Comparison of ENCODE assay signal across 8 mouse cellular contexts in genomic region chr2:27426855-27427457, GRCm38 (mm10). TPM values are rescaled to one million over a fixed set of nuclear protein-coding genes. Genes with fewer than 3 reads are reported as not detected.
DNase-seq lines count a peak whose midpoint lies in the region; ATAC-seq and TF ChIP-seq lines count a peak whose summit lies in the region.

TSS of gene Vav2 (minus strand) at chr2:27427033.

- H3K27me3 ChIP-seq in embryonic facial prominence, embryonic 10.5 days (replicated peaks; ENCODE audit: low read depth, poor library complexity, severe bottlenecking) = no peaks in the 10 kb centered on the region
- no peaks in the 10 kb centered on the region for H3K27me3 ChIP-seq in intestine, postnatal 0 days (replicated peaks; ENCODE audit: control insufficient read depth, insufficient read depth, low read length)
- no peaks in the 10 kb centered on the region for H3K27me3 ChIP-seq in limb, embryonic 11.5 days (ENCODE audit: control insufficient read depth, insufficient read depth, low read length)
- H3K27me3 ChIP-seq in midbrain, embryonic 13.5 days = no peaks in the 10 kb centered on the region
- no peaks in the 10 kb centered on the region for H3K27me3 ChIP-seq in small intestine, adult 2 months (ENCODE audit: control insufficient read depth, insufficient read depth, low read length)

- ATAC-seq in intestine, postnatal 0 days = peak; percentile 94
- ATAC-seq in limb, embryonic 11.5 days (ENCODE audit: insufficient number of reproducible peaks, low FRiP score, low TSS enrichment, low read depth) = peak; percentile 84
- ATAC-seq in midbrain, embryonic 13.5 days = peak; percentile 82

- peak; percentile 19; the same call in 1 of the 2 replicates for TF ChIP-seq CTCF in intestine, postnatal 0 days (IDR thresholded peaks at IDR 0.05; ENCODE audit: low read depth)
- TF ChIP-seq CTCF in small intestine, adult 2 months (IDR thresholded peaks at IDR 0.05; ENCODE audit: extremely low read depth, insufficient read length, insufficient replicate concordance, low read depth, low read length) = no peak

- H3K4me2 ChIP-seq in intestine, postnatal 0 days (replicated peaks; ENCODE audit: low read depth) = peak within 1 kb of the TSS; percentile 99
- H3K4me2 ChIP-seq in limb, embryonic 11.5 days (ENCODE audit: low read depth, severe bottlenecking) = peak within 1 kb of the TSS; percentile 99
- H3K4me2 ChIP-seq in midbrain, embryonic 13.5 days (replicated peaks) = peak within 1 kb of the TSS; percentile 78

- H3K4me3 ChIP-seq in embryonic facial prominence, embryonic 10.5 days = peak within 1 kb of the TSS; percentile 94
- H3K4me3 ChIP-seq in intestine, postnatal 0 days (ENCODE audit: low read depth, low read length) = peak within 1 kb of the TSS; percentile 83
- H3K4me3 ChIP-seq in limb, embryonic 11.5 days (ENCODE audit: low read depth, low read length) = peak within 1 kb of the TSS; percentile 79
- H3K4me3 ChIP-seq in midbrain, embryonic 13.5 days (replicated peaks) = peak within 1 kb of the TSS; percentile 86
- H3K4me3 ChIP-seq in small intestine, adult 2 months (ENCODE audit: low read depth, low read length) = peak within 1 kb of the TSS; percentile 76

- peaks cover 15% of the 10 kb centered on the region for H3K36me3 ChIP-seq in embryonic facial prominence, embryonic 10.5 days (replicated peaks)
- H3K36me3 ChIP-seq in intestine, postnatal 0 days (ENCODE audit: control insufficient read depth, insufficient read depth) = no peaks in the 10 kb centered on the region
- H3K36me3 ChIP-seq in limb, embryonic 11.5 days (ENCODE audit: control insufficient read depth, insufficient read depth, low read length) = no peaks in the 10 kb centered on the region
- no peaks in the 10 kb centered on the region for H3K36me3 ChIP-seq in midbrain, embryonic 13.5 days
- H3K36me3 ChIP-seq in small intestine, adult 2 months (ENCODE audit: control insufficient read depth, insufficient read depth, low read length) = no peaks in the 10 kb centered on the region

- H3K9ac ChIP-seq in intestine, postnatal 0 days (ENCODE audit: low read depth, low read length) = peak within 1 kb of the TSS; percentile 77
- peak within 1 kb of the TSS; percentile 81 for H3K9ac ChIP-seq in limb, embryonic 11.5 days (ENCODE audit: low read length)
- H3K9ac ChIP-seq in midbrain, embryonic 13.5 days (replicated peaks) = peak within 1 kb of the TSS; percentile 96

- peak; percentile 62; the same call in 1 of the 2 replicates for TF ChIP-seq POLR2A in small intestine, adult 2 months (IDR thresholded peaks at IDR 0.05; ENCODE audit: low read depth, low read length)

- 1% methylated on average over 58 of the region's 58 CpGs for WGBS in embryonic facial prominence, embryonic 10.5 days
- WGBS in intestine, postnatal 0 days = 1% methylated on average over 57 of the region's 58 CpGs
- WGBS in limb, embryonic 11.5 days = under 1% methylated on average over 58 of the region's 58 CpGs
- under 1% methylated on average over 57 of the region's 58 CpGs for WGBS in midbrain, embryonic 13.5 days
- 2% methylated on average over 58 of the region's 58 CpGs for WGBS in small intestine, adult 2 months

- H3K4me1 ChIP-seq in embryonic facial prominence, embryonic 10.5 days = peaks cover 54% of the 10 kb centered on the region
- H3K4me1 ChIP-seq in intestine, postnatal 0 days (replicated peaks; ENCODE audit: control insufficient read depth, insufficient read depth, low read length) = no peaks in the 10 kb centered on the region
- peaks cover 24% of the 10 kb centered on the region for H3K4me1 ChIP-seq in limb, embryonic 11.5 days (ENCODE audit: control insufficient read depth, insufficient read depth, low read length)
- peaks cover 48% of the 10 kb centered on the region for H3K4me1 ChIP-seq in midbrain, embryonic 13.5 days (replicated peaks)
- peaks cover 19% of the 10 kb centered on the region for H3K4me1 ChIP-seq in small intestine, adult 2 months (ENCODE audit: control insufficient read depth, insufficient read depth, insufficient read length, low read length)

- peak within 1 kb of the TSS; percentile 96 for H3K27ac ChIP-seq in embryonic facial prominence, embryonic 10.5 days (replicated peaks)
- peak within 1 kb of the TSS; percentile 90 for H3K27ac ChIP-seq in intestine, postnatal 0 days (ENCODE audit: low read depth, low read length)
- peak within 1 kb of the TSS; percentile 47; the same call in 1 of the 2 replicates for H3K27ac ChIP-seq in limb, embryonic 11.5 days (replicated peaks; ENCODE audit: low read depth, low read length)
- peak within 1 kb of the TSS; percentile 87 for H3K27ac ChIP-seq in midbrain, embryonic 13.5 days
- H3K27ac ChIP-seq in small intestine, adult 2 months (ENCODE audit: insufficient read depth, low read depth, low read length) = peak within 1 kb of the TSS; percentile 84

- DNase-seq in 3134 (ENCODE audit: extremely low read depth, insufficient read length, low spot score) = peak; percentile 90
- DNase-seq in adrenal gland, postnatal 14 days = peak; percentile 98
- peak; percentile 97 for DNase-seq in embryonic facial prominence, embryonic 10.5 days (ENCODE audit: low spot score)
- DNase-seq in gonadal fat pad, adult 2 months (ENCODE audit: low read depth) = no peak
- DNase-seq in limb, embryonic 11.5 days (ENCODE audit: low spot score) = peak; percentile 96

- H3K9me3 ChIP-seq in embryonic facial prominence, embryonic 10.5 days = no peaks in the 10 kb centered on the region
- no peaks in the 10 kb centered on the region for H3K9me3 ChIP-seq in intestine, postnatal 0 days (ENCODE audit: control insufficient read depth)
- H3K9me3 ChIP-seq in limb, embryonic 11.5 days (ENCODE audit: control insufficient read depth, low read length) = no peaks in the 10 kb centered on the region
- no peaks in the 10 kb centered on the region for H3K9me3 ChIP-seq in midbrain, embryonic 13.5 days

RNA-seq across cellular contexts. Expression of gene Vav2, which starts in this region (rescaled TPM):
- 21.7 and 28.3 TPM in 2 replicates for total RNA-seq in adrenal gland, postnatal 14 days (2021)
- polyA plus RNA-seq in embryonic facial prominence, embryonic 10.5 days (2016; fragmentation: Nextera tagmentation; extraction: Ambion mirVana) = 10.3 and 11.3 TPM in 2 replicates
- polyA plus RNA-seq in gonadal fat pad, adult 2 months (2012; rRNA removed) = 32.0 and 37.5 TPM in 2 replicates
- polyA plus RNA-seq in intestine, postnatal 0 days (2015; fragmentation: Nextera tagmentation; extraction: Ambion mirVana) = 5.4 and 6.8 TPM in 2 replicates
- polyA plus RNA-seq in limb, embryonic 11.5 days (2014; fragmentation: Nextera tagmentation; extraction: Ambion mirVana) = 6.8 and 7.3 TPM in 2 replicates
- polyA plus RNA-seq in midbrain, embryonic 13.5 days (2015; fragmentation: Nextera tagmentation; extraction: Ambion mirVana) = 12.7 and 15.4 TPM in 2 replicates
- polyA plus RNA-seq in small intestine, adult 2 months (2012; rRNA removed) = 21.8 and 59.5 TPM in 2 replicates
